Mouse (Mus musculus): ENCODE results near the gene Nudt2. TPM values are rescaled to one million over a fixed set of nuclear protein-coding genes. Genes with fewer than 3 reads are reported as not detected.

The Nudt2 gene
- polyA plus RNA-seq, 2 experiments, result 13.3 to 22.4 TPM

GRCm38 (mm10) chr4:41517233-41517632 lies 52.3 kb downstream of the Nudt2 start, which contains the start of gene 1110017D15Rik:
Gene 1110017D15Rik (minus strand): TSS chr4:41517333.
- Histone ChIP-seq H3K27ac (no peak within 1 kb of the TSS), H3K36me3 (replicated peaks; ENCODE audit: control insufficient read depth, insufficient read depth, low read depth) (no peaks in the 10 kb centered on the region), H3K4me2 (ENCODE audit: low read depth) (no peak within 1 kb of the TSS), H3K9ac (replicated peaks) (no peak within 1 kb of the TSS), H3K9me3 (ENCODE audit: control insufficient read depth, low read length) (no peaks in the 10 kb centered on the region), H3K4me3 (ENCODE audit: insufficient read depth in 1 of 2, low read depth in 2 of 2, low read length in 2 of 2) (no peak within 1 kb of the TSS), H3K4me1 (replicated peaks; ENCODE audit: control insufficient read depth in 2 of 2, insufficient read depth in 2 of 2, low read length in 1 of 2) (no peaks in the 10 kb centered on the region), H3K27me3 (ENCODE audit: control insufficient read depth, insufficient read depth, low read length) (no peaks in the 10 kb centered on the region)
- ATAC-seq (ENCODE audit: insufficient read depth) (no peak), DNase-seq (ENCODE audit: low read depth in 3 of 3, low spot score in 3 of 3) (no peak)
- 39% methylated on average over 2 of the region's 2 CpGs for WGBS (ENCODE audit: insufficient replicate concordance)
- TF ChIP-seq CTCF (IDR thresholded peaks at IDR 0.05; ENCODE audit: low read depth) (no peak), EP300 (IDR thresholded peaks at IDR 0.05; ENCODE audit: low read depth) (no peak)

GRCm38 (mm10) chr4:41518349-41518748 lies 53.4 kb downstream of the Nudt2 start:
- 75% methylated on average over 7 of the region's 7 CpGs for WGBS (ENCODE audit: insufficient replicate concordance)
- TF ChIP-seq EP300 (IDR thresholded peaks at IDR 0.05; ENCODE audit: low read depth) (no peak), CTCF (IDR thresholded peaks at IDR 0.05; ENCODE audit: low read depth) (no peak)
- no peaks in the 10 kb centered on the region for H3K4me1 ChIP-seq (replicated peaks; ENCODE audit: control insufficient read depth in 2 of 2, insufficient read depth in 2 of 2, low read length in 1 of 2)
- H3K4me3 ChIP-seq (ENCODE audit: insufficient read depth in 1 of 2, low read depth in 2 of 2, low read length in 2 of 2), result no peak overlapping the region
- H3K27ac ChIP-seq, result no peak overlapping the region
- H3K36me3 ChIP-seq (replicated peaks; ENCODE audit: control insufficient read depth, insufficient read depth, low read depth), result no peaks in the 10 kb centered on the region
- DNase-seq (ENCODE audit: low read depth in 3 of 3, low spot score in 3 of 3) (no peak), ATAC-seq (ENCODE audit: insufficient read depth) (no peak)
- H3K27me3 ChIP-seq (ENCODE audit: control insufficient read depth, insufficient read depth, low read length), result no peaks in the 10 kb centered on the region
- no peaks in the 10 kb centered on the region for H3K9me3 ChIP-seq (ENCODE audit: control insufficient read depth, low read length)
- no peak overlapping the region for H3K9ac ChIP-seq (replicated peaks)
- no peak overlapping the region for H3K4me2 ChIP-seq (ENCODE audit: low read depth)

DNA sequence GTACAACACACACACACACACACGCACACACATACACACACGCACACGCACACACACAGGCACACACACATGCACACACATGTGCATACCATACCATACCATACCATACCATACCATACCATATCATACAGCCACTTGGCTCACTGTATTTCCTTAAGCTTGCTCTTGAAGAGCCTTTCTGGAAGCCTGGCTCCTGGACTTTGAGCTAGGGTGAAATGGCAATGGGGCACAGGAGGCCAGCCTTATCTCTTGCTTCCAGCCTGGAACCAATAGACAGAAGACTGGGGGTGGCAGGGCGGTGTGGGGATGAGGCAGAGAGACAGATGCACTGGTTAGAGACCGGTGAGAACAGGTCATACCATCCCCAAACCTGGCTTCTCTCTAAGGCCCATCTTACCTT lies 54.2 kb downstream of the Nudt2 start:
- no peak for TF ChIP-seq EP300 (IDR thresholded peaks at IDR 0.05; ENCODE audit: low read depth)
- TF ChIP-seq CTCF (IDR thresholded peaks at IDR 0.05; ENCODE audit: low read depth), result no peak
- Histone ChIP-seq H3K4me1 (replicated peaks; ENCODE audit: control insufficient read depth in 2 of 2, insufficient read depth in 2 of 2, low read length in 1 of 2) (no peaks in the 10 kb centered on the region), H3K36me3 (replicated peaks; ENCODE audit: control insufficient read depth, insufficient read depth, low read depth) (no peaks in the 10 kb centered on the region), H3K4me2 (ENCODE audit: low read depth) (no peak overlapping the region), H3K9ac (replicated peaks) (no peak overlapping the region), H3K9me3 (ENCODE audit: control insufficient read depth, low read length) (no peaks in the 10 kb centered on the region), H3K27ac (no peak overlapping the region), H3K27me3 (ENCODE audit: control insufficient read depth, insufficient read depth, low read length) (no peaks in the 10 kb centered on the region), H3K4me3 (ENCODE audit: insufficient read depth in 1 of 2, low read depth in 2 of 2, low read length in 2 of 2) (no peak overlapping the region)
- ATAC-seq (ENCODE audit: insufficient read depth), result no peak
- 69% methylated on average over 5 of the region's 5 CpGs for WGBS (ENCODE audit: insufficient replicate concordance)
- DNase-seq (ENCODE audit: low read depth in 3 of 3, low spot score in 3 of 3), result no peak

- no peak for DNase-seq (ENCODE audit: low read depth in 3 of 3, low spot score in 3 of 3)
- ATAC-seq (ENCODE audit: insufficient read depth), result no peak
- Histone ChIP-seq H3K4me1 (replicated peaks; ENCODE audit: control insufficient read depth in 2 of 2, insufficient read depth in 2 of 2, low read length in 1 of 2) (no peaks in the 10 kb centered on the region), H3K36me3 (replicated peaks; ENCODE audit: control insufficient read depth, insufficient read depth, low read depth) (no peaks in the 10 kb centered on the region), H3K4me3 (ENCODE audit: insufficient read depth in 1 of 2, low read depth in 2 of 2, low read length in 2 of 2) (no peak overlapping the region), H3K27me3 (ENCODE audit: control insufficient read depth, insufficient read depth, low read length) (no peaks in the 10 kb centered on the region), H3K9ac (replicated peaks) (no peak overlapping the region), H3K9me3 (ENCODE audit: control insufficient read depth, low read length) (no peaks in the 10 kb centered on the region), H3K4me2 (ENCODE audit: low read depth) (no peak overlapping the region), H3K27ac (no peak overlapping the region)
- no peak for TF ChIP-seq EP300 (IDR thresholded peaks at IDR 0.05; ENCODE audit: low read depth)
- no peak for TF ChIP-seq CTCF (IDR thresholded peaks at IDR 0.05; ENCODE audit: low read depth)
- WGBS (ENCODE audit: insufficient replicate concordance), result 47% methylated on average over 14 of the region's 14 CpGs
Measured at GRCm38 (mm10) chr4:41520641-41521040, 55.7 kb downstream of the Nudt2 start.

- Histone ChIP-seq H3K4me1 (replicated peaks; ENCODE audit: control insufficient read depth in 2 of 2, insufficient read depth in 2 of 2, low read length in 1 of 2) (no peaks in the 10 kb centered on the region), H3K4me2 (ENCODE audit: low read depth) (no peak overlapping the region), H3K36me3 (replicated peaks; ENCODE audit: control insufficient read depth, insufficient read depth, low read depth) (no peaks in the 10 kb centered on the region), H3K27ac (no peak overlapping the region), H3K4me3 (ENCODE audit: insufficient read depth in 1 of 2, low read depth in 2 of 2, low read length in 2 of 2) (no peak overlapping the region), H3K9me3 (ENCODE audit: control insufficient read depth, low read length) (no peaks in the 10 kb centered on the region), H3K9ac (replicated peaks) (no peak overlapping the region), H3K27me3 (ENCODE audit: control insufficient read depth, insufficient read depth, low read length) (no peaks in the 10 kb centered on the region)
- DNase-seq (ENCODE audit: low read depth in 3 of 3, low spot score in 3 of 3) (no peak), ATAC-seq (ENCODE audit: insufficient read depth) (no peak)
- WGBS (ENCODE audit: insufficient replicate concordance), result 70% methylated on average over 6 of the region's 6 CpGs
- TF ChIP-seq EP300 (IDR thresholded peaks at IDR 0.05; ENCODE audit: low read depth) (no peak), CTCF (IDR thresholded peaks at IDR 0.05; ENCODE audit: low read depth) (no peak)
Measured at GRCm38 (mm10) chr4:41522136-41522535, 57.2 kb downstream of the Nudt2 start.
